Mouse (Mus musculus): ENCODE measurements around the gene 2410002F23Rik. TPM values are rescaled to one million over a fixed set of nuclear protein-coding genes. Genes with fewer than 3 reads are reported as not detected.

Gene 2410002F23Rik
- polyA plus RNA-seq, 1 experiment, result 96.5 TPM

DNA sequence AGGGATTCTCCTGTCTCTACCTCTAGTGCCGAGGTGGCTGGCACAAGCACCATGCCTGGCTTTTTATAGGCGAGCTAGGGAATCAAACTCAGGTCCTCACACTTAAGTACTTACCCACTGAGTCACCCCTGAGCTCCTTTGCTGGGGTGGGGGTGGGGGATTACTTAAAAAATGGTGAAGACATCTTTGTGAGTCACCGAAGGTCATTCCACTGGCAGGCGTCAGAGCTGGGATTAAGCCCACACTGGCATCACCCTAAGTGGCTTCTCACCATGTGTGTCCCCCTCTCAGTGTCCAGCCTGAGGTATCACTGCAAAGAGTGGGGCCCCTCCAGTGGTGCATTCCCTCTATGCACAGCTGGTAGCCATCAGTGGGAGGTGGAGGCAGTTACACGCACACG, 13.9 kb downstream of the 2410002F23Rik start:
- H3K27me3 ChIP-seq (replicated peaks), result peaks cover 58% of the 10 kb centered on the region
- H3K4me1 ChIP-seq, result peaks cover 14% of the 10 kb centered on the region
- no peak overlapping the region for H3K4me3 ChIP-seq (replicated peaks)
- H3K9me3 ChIP-seq, result no peaks in the 10 kb centered on the region
- TF ChIP-seq GATA1 (IDR thresholded peaks at IDR 0.05; ENCODE audit: borderline replicate concordance, low read length) (no peak), FLI1 (IDR thresholded peaks at IDR 0.05; ENCODE audit: low read length) (no peak)
- H3K36me3 ChIP-seq (replicated peaks; ENCODE audit: low read length), result no peaks in the 10 kb centered on the region

DNA sequence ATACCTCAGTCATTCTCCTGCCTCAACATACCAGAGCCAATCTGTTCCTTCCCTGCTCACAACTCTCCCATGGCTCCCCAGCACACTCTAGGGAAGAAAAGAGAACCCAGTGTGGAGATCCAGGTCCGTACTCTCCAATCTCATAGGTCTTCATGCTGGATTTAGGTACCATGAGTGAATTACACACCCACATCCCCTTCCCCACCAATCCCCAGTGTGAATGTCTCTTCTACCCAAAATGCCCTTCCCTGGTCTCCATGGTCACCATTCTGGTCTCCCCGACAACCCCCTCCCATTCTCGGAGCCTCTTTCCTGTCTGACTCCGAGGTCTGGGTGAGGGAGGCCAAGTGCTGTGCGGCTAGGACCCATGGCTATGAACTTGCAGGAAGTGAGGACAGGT, 14.6 kb downstream of the 2410002F23Rik start, which contains the start of gene Gm15517:
TSS of gene Gm15517 (plus strand) at position 301 of the 400 bp plus-strand sequence.
- H3K4me1 ChIP-seq, result peaks cover 14% of the 10 kb centered on the region
- no peaks in the 10 kb centered on the region for H3K9me3 ChIP-seq
- peaks cover 61% of the 10 kb centered on the region for H3K27me3 ChIP-seq (replicated peaks)
- no peak for TF ChIP-seq GATA1 (IDR thresholded peaks at IDR 0.05; ENCODE audit: borderline replicate concordance, low read length)
- no peak for TF ChIP-seq FLI1 (IDR thresholded peaks at IDR 0.05; ENCODE audit: low read length)
- no peaks in the 10 kb centered on the region for H3K36me3 ChIP-seq (replicated peaks; ENCODE audit: low read length)
- H3K4me3 ChIP-seq (replicated peaks), result no peak within 1 kb of the TSS

DNA sequence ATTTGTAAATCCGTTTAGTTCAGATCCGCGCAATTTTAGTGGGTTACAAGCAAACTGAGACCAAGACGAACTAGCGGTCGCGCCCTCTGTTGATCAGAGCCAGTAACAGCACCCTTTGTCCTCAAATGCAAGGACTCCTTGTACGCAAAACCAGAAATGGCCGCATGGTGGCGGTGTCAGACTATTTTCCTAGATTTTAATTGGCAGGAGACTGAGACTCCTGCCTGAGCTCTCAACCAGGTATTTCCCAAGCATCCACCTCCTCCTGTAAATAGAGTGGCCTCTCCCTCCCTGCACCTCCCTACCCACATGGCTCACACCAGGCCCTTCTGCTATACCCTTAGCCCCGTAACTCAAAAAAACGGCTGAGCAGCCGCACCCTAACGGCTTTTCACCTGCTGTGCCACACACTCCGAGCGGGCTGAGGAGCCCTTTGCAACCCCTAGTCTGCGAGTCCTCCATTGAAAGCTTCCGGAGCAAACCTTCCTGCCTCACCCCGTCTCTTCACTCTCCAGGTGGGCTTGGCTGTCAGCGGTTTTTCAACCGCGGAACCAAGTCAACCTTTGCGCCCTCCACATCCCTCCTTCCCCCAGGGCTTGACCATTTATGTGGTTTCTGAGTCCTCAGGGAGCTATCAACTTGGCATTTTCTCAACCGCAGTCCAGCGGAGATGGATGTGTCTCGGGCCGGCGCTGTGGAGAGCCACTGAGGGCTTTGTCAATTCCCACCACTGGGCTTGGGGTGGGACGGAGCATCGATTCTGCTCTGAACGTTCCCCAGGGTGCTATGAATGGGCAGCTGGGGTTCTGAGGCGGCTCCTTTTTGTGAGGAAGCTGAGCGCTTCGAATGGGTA, 16.5 kb downstream of the 2410002F23Rik start:
- Histone ChIP-seq H3K27me3 (replicated peaks) (peaks cover 72% of the 10 kb centered on the region), H3K4me3 (replicated peaks) (peak overlapping the region; percentile 26), H3K9me3 (no peaks in the 10 kb centered on the region), H3K36me3 (replicated peaks; ENCODE audit: low read length) (no peaks in the 10 kb centered on the region), H3K4me1 (peaks cover 14% of the 10 kb centered on the region)
- no peak for TF ChIP-seq GATA1 (IDR thresholded peaks at IDR 0.05; ENCODE audit: borderline replicate concordance, low read length)
- no peak for TF ChIP-seq FLI1 (IDR thresholded peaks at IDR 0.05; ENCODE audit: low read length)

DNA sequence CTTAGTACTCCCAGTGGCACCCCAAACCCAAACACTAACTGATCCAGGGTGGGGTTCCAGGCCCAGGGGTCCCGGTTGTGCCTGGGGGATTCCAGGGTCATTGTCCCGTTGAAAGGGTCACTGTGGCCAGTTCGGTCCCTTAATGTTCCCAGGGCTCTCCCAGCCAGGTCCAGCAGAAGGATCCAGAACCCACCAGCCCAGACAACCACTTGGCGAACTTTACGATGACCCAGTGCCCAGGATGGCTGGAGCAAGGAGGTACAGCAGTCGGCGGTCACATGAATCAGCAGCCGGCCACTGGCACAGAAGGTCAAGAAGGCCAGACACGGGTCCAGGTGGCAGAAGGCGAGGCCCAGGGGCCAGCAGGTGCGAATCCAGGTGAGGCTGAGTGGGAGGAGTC, 21.6 kb downstream of the 2410002F23Rik start:
- Histone ChIP-seq H3K4me3 (replicated peaks) (no peak overlapping the region), H3K9me3 (peaks cover 4% of the 10 kb centered on the region; the same call in 1 of the 2 replicates), H3K4me1 (peaks cover 10% of the 10 kb centered on the region), H3K27me3 (replicated peaks) (peaks cover 45% of the 10 kb centered on the region), H3K36me3 (replicated peaks; ENCODE audit: low read length) (no peaks in the 10 kb centered on the region)
- TF ChIP-seq FLI1 (IDR thresholded peaks at IDR 0.05; ENCODE audit: low read length) (no peak), GATA1 (IDR thresholded peaks at IDR 0.05; ENCODE audit: borderline replicate concordance, low read length) (no peak)

DNA sequence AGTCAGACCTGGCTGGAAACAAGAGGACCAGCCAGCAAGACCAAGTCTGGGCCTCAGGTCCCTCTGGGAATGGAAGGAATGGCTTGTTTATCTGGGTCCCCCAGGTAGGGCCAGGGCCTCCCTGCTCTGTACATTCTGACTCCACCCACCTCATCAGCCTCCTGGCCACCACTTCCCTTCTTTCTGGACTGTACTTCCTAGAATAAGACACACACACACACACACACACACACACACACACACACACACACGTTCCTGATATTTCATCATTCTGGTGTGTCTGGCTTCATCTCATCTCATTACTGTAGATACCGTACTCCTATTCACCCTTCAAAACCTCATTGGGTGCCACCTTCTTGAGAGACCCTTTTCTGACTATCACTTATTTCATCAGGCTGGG, 22.9 kb downstream of the 2410002F23Rik start:
- Histone ChIP-seq H3K9me3 (peaks cover 4% of the 10 kb centered on the region; the same call in 1 of the 2 replicates), H3K4me1 (peaks cover 2% of the 10 kb centered on the region; the same call in 1 of the 2 replicates), H3K36me3 (replicated peaks; ENCODE audit: low read length) (no peaks in the 10 kb centered on the region), H3K4me3 (replicated peaks) (no peak overlapping the region), H3K27me3 (replicated peaks) (peaks cover 46% of the 10 kb centered on the region)
- TF ChIP-seq FLI1 (IDR thresholded peaks at IDR 0.05; ENCODE audit: low read length), result no peak
- TF ChIP-seq GATA1 (IDR thresholded peaks at IDR 0.05; ENCODE audit: borderline replicate concordance, low read length), result no peak

DNA sequence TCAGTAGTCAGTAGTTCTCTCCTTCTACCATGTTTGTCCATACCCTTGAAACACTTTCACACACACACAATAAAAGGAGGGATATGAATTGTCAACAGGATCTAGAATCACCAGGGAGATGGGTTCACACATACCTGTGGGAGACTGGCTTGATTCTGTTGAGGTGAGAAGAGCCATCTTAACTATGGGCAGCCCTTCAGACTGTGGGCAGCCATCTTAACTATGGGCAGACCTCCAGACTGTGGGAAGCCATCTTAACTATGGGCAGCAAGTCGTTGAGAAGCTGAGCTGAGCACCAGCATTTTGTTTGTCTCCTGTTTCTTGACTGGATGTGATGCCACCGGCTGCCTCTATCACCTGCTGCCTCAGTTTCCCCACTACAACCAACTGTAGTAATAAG, 24.8 kb downstream of the 2410002F23Rik start:
- Histone ChIP-seq H3K9me3 (peaks cover 7% of the 10 kb centered on the region; the same call in 1 of the 2 replicates), H3K4me1 (no peaks in the 10 kb centered on the region; the same call in 1 of the 2 replicates), H3K4me3 (replicated peaks) (no peak overlapping the region), H3K36me3 (replicated peaks; ENCODE audit: low read length) (no peaks in the 10 kb centered on the region), H3K27me3 (replicated peaks) (peaks cover 48% of the 10 kb centered on the region)
- no peak for TF ChIP-seq GATA1 (IDR thresholded peaks at IDR 0.05; ENCODE audit: borderline replicate concordance, low read length)
- no peak for TF ChIP-seq FLI1 (IDR thresholded peaks at IDR 0.05; ENCODE audit: low read length)

DNA sequence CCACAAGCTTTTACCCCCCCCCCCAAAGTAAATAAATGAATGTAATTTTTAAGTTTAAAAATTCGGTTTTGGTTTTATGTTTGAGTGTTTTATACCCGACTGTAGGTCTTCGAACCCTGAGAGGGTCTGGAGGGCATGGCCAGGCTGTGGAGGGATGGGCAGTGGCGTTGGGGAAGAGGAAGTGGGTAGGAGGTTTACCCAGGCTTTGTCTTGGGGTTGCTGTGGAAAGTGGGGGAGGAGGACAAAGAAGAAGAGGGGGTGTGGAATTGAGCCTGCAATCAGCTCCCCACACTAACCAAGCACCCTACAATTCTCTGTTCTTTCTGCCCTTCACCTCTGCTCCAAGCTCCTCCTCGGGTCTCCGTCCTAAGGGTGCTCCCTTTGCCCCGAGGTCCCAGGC, 26.0 kb downstream of the 2410002F23Rik start:
- peaks cover 7% of the 10 kb centered on the region; the same call in 1 of the 2 replicates for H3K9me3 ChIP-seq
- peaks cover 40% of the 10 kb centered on the region for H3K27me3 ChIP-seq (replicated peaks)
- no peaks in the 10 kb centered on the region for H3K36me3 ChIP-seq (replicated peaks; ENCODE audit: low read length)
- no peak overlapping the region for H3K4me3 ChIP-seq (replicated peaks)
- TF ChIP-seq FLI1 (IDR thresholded peaks at IDR 0.05; ENCODE audit: low read length) (no peak), GATA1 (IDR thresholded peaks at IDR 0.05; ENCODE audit: borderline replicate concordance, low read length) (no peak)
- H3K4me1 ChIP-seq, result no peaks in the 10 kb centered on the region; the same call in 1 of the 2 replicates

DNA sequence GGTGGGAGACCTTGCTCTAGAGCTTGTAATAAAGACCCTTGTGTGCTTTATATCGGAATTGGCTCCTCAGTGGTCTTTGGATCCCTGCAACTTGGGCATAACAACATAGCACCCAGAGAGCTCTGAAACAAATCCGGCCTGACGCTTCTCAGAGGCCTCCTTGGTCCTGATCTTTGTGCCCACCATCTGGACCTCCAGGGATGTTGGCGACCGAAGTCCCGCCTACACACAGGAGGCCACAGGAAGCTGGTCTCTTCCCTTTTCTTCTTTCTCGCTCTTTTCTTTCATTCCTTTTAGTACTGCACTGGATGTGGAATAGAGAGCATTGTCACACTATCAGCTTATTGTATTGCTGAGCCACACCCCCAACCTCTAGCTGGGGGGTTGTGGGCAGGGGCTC, 26.9 kb downstream of the 2410002F23Rik start:
- H3K36me3 ChIP-seq (replicated peaks; ENCODE audit: low read length), result no peaks in the 10 kb centered on the region
- no peaks in the 10 kb centered on the region; the same call in 1 of the 2 replicates for H3K4me1 ChIP-seq
- H3K4me3 ChIP-seq (replicated peaks), result no peak overlapping the region
- TF ChIP-seq GATA1 (IDR thresholded peaks at IDR 0.05; ENCODE audit: borderline replicate concordance, low read length) (no peak), FLI1 (IDR thresholded peaks at IDR 0.05; ENCODE audit: low read length) (no peak)
- H3K9me3 ChIP-seq, result peaks cover 16% of the 10 kb centered on the region
- peaks cover 37% of the 10 kb centered on the region for H3K27me3 ChIP-seq (replicated peaks)

DNA sequence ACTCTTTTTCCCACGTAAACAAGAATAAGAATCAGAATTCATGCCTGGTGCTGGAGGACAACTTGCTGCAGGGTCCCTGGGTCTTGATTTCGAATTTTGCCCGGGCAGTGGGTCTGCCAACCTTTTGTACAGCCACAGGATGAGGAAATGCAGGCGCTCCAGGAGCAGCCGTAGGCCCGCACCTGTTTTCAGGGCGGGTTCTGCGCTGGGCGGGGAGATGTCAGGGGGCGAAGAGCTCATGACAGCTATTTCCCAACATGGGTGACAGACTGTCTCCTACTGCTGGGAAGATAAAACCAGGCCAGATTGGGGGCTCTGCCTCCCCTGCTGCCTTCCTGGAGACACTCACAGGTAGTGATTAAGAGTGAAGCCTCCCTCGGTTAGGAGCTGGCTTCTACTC, 27.6 kb downstream of the 2410002F23Rik start:
- no peak overlapping the region for H3K4me3 ChIP-seq (replicated peaks)
- peaks cover 16% of the 10 kb centered on the region for H3K9me3 ChIP-seq
- no peak for TF ChIP-seq GATA1 (IDR thresholded peaks at IDR 0.05; ENCODE audit: borderline replicate concordance, low read length)
- H3K27me3 ChIP-seq (replicated peaks), result peaks cover 34% of the 10 kb centered on the region
- H3K36me3 ChIP-seq (replicated peaks; ENCODE audit: low read length), result no peaks in the 10 kb centered on the region
- no peaks in the 10 kb centered on the region; the same call in 1 of the 2 replicates for H3K4me1 ChIP-seq

DNA sequence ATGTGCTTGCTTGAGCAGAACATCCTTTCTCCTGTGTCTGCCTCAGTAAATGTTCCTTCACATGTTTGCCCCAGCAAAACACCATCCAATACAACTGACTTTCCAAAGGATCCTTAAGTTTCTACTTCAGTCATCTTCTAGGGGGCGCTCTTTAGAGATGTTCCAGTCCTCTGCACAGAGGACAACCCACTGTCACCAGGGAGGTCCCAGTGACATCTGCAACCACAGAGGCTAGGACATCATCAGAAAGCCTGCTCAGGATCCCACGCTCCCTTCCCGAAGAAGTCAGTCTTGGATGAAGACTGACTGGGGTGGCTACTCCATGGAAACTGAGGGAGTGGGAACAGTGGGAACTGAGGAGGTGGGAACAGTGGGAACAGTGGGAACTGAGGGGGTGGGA, 29.0 kb downstream of the 2410002F23Rik start:
- Histone ChIP-seq H3K36me3 (replicated peaks; ENCODE audit: low read length) (no peaks in the 10 kb centered on the region), H3K4me3 (replicated peaks) (no peak overlapping the region), H3K9me3 (peaks cover 16% of the 10 kb centered on the region), H3K4me1 (no peaks in the 10 kb centered on the region; the same call in 1 of the 2 replicates), H3K27me3 (replicated peaks) (peaks cover 38% of the 10 kb centered on the region)
- TF ChIP-seq FLI1 (IDR thresholded peaks at IDR 0.05; ENCODE audit: low read length), result no peak
- no peak for TF ChIP-seq GATA1 (IDR thresholded peaks at IDR 0.05; ENCODE audit: borderline replicate concordance, low read length)
